Mouse (Mus musculus) gonadal fat pad, adult 2 months (tissue): Measurements from ENCODE around the gene Cecr2. TPM values are rescaled to one million over a fixed set of nuclear protein-coding genes. Genes with fewer than 3 reads are reported as not detected.
"Not testable (repeated sequence)": the region's sequence is repeated elsewhere in the genome, so short reads cannot be mapped to it uniquely, and the experiment has no call there.

ENCODE experiments used
- DNase-seq: peaks from one replicate; pipeline ENCODE4 v3.0.0-alpha.2; 2012; ENCODE audit warnings: low read depth
- polyA plus RNA-seq: library from polyadenylated mRNA; depleted of rRNA; stranded (reverse); fragments of >200 nt; gene quantifications from 2 replicates; pipeline ENCODE4 v1.2.3, GENCODE M21; 2012

Cecr2 gene
- polyA plus RNA-seq, 1 experiment = 5.0 TPM

- no peak for DNase-seq
Measured at GRCm38 (mm10) chr6:120772025-120772424, 105.9 kb downstream of the Cecr2 start.

- DNase-seq = no peak
Measured at GRCm38 (mm10) chr6:120773149-120773628, 107.0 kb downstream of the Cecr2 start, which contains the start of gene Slc25a18. Slc25a18 (plus strand) TSS chr6:120773578.

- no peak for DNase-seq
Measured at GRCm38 (mm10) chr6:120773763-120774162, 107.6 kb downstream of the Cecr2 start.

GRCm38 (mm10) chr6:120776286-120776685 lies 110.1 kb downstream of the Cecr2 start:
- no peak for DNase-seq

GRCm38 (mm10) chr6:120777533-120777932 lies 111.4 kb downstream of the Cecr2 start:
- no peak for DNase-seq

GRCm38 (mm10) chr6:120778226-120778625 lies 112.1 kb downstream of the Cecr2 start:
- no peak for DNase-seq

- DNase-seq = no peak
Measured at GRCm38 (mm10) chr6:120782948-120783347, 116.8 kb downstream of the Cecr2 start.

- DNase-seq = no peak
Measured at GRCm38 (mm10) chr6:120784351-120784750, 118.2 kb downstream of the Cecr2 start.

- DNase-seq = no peak
Measured at GRCm38 (mm10) chr6:120788068-120788607, 122.0 kb downstream of the Cecr2 start.

- no peak for DNase-seq
Measured at GRCm38 (mm10) chr6:120788904-120789303, 122.7 kb downstream of the Cecr2 start.

- no peak for DNase-seq
Measured at GRCm38 (mm10) chr6:120790153-120790552, 124.0 kb downstream of the Cecr2 start.

GRCm38 (mm10) chr6:120790717-120791116 lies 124.5 kb downstream of the Cecr2 start:
- DNase-seq = no peak

- DNase-seq = no peak
Measured at GRCm38 (mm10) chr6:120792947-120793346, 126.8 kb downstream of the Cecr2 start.

GRCm38 (mm10) chr6:120795422-120796086 lies 129.4 kb downstream of the Cecr2 start:
- DNase-seq = no peak

- no peak for DNase-seq
Measured at GRCm38 (mm10) chr6:120796111-120796510, 129.9 kb downstream of the Cecr2 start.

- DNase-seq = no peak
Measured at GRCm38 (mm10) chr6:120798019-120798418, 131.8 kb downstream of the Cecr2 start.

- no peak for DNase-seq
Measured at GRCm38 (mm10) chr6:120798905-120799304, 132.7 kb downstream of the Cecr2 start.

GRCm38 (mm10) chr6:120799581-120800041 lies 133.4 kb downstream of the Cecr2 start:
- no peak for DNase-seq

GRCm38 (mm10) chr6:120806999-120807737 lies 141.0 kb downstream of the Cecr2 start:
- no peak for DNase-seq

- DNase-seq = no peak
Measured at GRCm38 (mm10) chr6:120807738-120808081, 141.5 kb downstream of the Cecr2 start.

- not testable (repeated sequence) for DNase-seq
Measured at GRCm38 (mm10) chr6:120811999-120812398, 145.8 kb downstream of the Cecr2 start.

- DNase-seq = no peak
Measured at GRCm38 (mm10) chr6:120819294-120819693, 153.1 kb downstream of the Cecr2 start.

GRCm38 (mm10) chr6:120820144-120820543 lies 154.0 kb downstream of the Cecr2 start:
- no peak for DNase-seq
